Mouse (Mus musculus): Measurements from ENCODE around the gene Cabin1.

DNA sequence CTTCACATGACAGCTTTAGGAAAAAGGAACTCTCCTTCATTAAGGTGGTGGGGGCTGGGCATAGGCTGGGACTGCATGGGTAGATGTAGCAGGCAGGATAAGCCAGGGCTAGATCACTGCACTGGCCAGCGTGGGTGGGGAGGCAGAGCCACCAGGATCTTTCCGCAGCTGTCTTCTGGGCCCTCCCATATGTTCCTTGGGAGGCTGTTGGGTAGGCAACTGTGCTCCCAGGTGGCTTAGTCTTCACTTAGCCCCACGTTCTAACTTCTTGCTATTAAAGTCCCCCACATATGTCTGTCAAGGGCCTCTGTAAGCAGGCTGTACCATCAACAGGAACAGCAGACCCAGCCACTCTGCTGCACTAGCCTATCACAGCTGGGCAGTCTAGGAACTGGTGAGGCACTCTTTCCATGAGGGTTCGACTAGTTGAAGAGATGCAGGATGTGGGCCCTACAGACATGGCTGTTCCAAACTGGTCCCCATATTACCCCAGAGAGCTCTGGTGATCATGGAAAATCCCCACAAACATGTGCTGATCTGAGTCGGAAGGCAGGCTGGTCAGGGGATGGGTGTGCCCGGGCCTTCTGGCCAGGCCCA is 113.7 kb downstream of the Cabin1 start:
- TF ChIP-seq POLR2A (IDR thresholded peaks at IDR 0.05; ENCODE audit: borderline replicate concordance, low read depth, low read length) = no peak
- no peak for TF ChIP-seq CTCF (IDR thresholded peaks at IDR 0.05; ENCODE audit: low read depth, low read length)
